Mouse (Mus musculus) mammary gland, adult 2 months (tissue): ENCODE results near the gene Vmn1r232. TPM values are rescaled to one million over a fixed set of nuclear protein-coding genes. Genes with fewer than 3 reads are reported as not detected.

Experiments used
- polyA plus RNA-seq: library from polyadenylated mRNA; depleted of rRNA; stranded (reverse); fragments of >200 nt; gene quantifications from 2 replicates; pipeline ENCODE4 v1.2.3, GENCODE M21; 2012; ENCODE audit warnings: low replicate concordance; rRNA removed

The Vmn1r232 gene
- not detected in 2 replicates for polyA plus RNA-seq

DNA sequence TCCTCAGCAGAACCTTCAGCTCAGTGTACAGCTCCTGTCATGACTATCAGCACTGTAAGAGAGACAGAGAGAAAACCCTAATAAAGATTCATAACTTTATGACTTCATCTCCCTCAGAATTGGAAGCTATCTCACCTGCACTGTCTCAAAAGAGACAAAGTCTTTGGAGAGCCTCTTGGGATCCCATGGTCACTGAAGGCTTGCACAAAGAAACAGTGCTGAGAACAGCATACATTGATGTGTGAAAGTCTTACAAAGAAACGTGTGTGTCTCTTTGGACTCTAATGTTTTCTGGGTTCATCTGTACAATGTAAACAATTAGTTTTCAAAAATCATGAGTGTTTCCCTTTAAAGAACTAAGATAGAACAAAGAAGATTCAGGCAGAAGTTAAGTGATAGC lies at the start of gene Vmn1r232:
Gene Vmn1r232 (minus strand): TSS at position 101 of the 400 bp plus-strand sequence.

GRCm38 (mm10) chr17:20944985-20945891 lies 25.7 kb upstream of the Vmn1r232 start, which contains the start of gene Ppp2r1a:
Gene Ppp2r1a, plus strand, starts transcription at chr17:20945311.

DNA sequence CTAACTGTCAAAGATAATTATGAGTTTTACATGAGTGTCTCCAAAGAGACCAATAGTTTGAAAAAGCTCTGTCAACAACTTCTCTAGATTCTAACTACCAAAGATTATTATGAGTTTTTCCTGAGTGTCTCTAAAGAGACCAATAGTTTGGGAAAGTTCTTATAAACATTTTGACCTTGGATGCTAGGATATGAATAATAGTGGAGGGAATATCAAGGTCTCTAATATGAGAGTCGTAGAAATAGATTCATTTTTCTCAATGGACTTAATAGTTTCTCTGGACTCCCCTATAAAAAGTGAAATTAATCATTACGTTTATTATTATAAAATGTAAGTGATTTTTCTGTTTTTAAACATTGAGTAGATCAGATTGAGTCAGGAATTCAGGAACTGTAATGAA lies 14.5 kb downstream of the Vmn1r232 start, which contains the start of gene Vmn1r231:
Gene Vmn1r231 (minus strand): TSS at position 101 of the 400 bp plus-strand sequence.

Other genes with a start within 250 kb of the Vmn1r232 start
- gene Vmn1r226, start 236.9 kb downstream of the Vmn1r232 start, polyA plus RNA-seq = not detected in 2 replicates
- not detected in 2 replicates for gene Vmn1r227, start 189.9 kb downstream of the Vmn1r232 start, polyA plus RNA-seq
- gene Vmn1r228, start 133.6 kb downstream of the Vmn1r232 start, polyA plus RNA-seq = not detected in 2 replicates
- not detected in 2 replicates for gene Vmn1r229, start 108.2 kb downstream of the Vmn1r232 start, polyA plus RNA-seq
- not detected in 2 replicates for gene Vmn1r230, start 79.3 kb downstream of the Vmn1r232 start, polyA plus RNA-seq
- not detected in 2 replicates for gene Vmn1r231, start 14.6 kb downstream of the Vmn1r232 start, polyA plus RNA-seq
- 148 and 218 TPM in 2 replicates for gene Ppp2r1a, start 25.6 kb upstream of the Vmn1r232 start, polyA plus RNA-seq
- not detected in 2 replicates for gene Vmn1r233, start 76.8 kb upstream of the Vmn1r232 start, polyA plus RNA-seq
- 1.3 and 3.4 TPM in 2 replicates for gene Zfp160, start 89.2 kb upstream of the Vmn1r232 start, polyA plus RNA-seq